21 mouse cellular contexts compared by ENCODE assay signal in genomic region chr2:103336000-103336399, GRCm38 (mm10). TPM values are rescaled to one million over a fixed set of nuclear protein-coding genes. Genes with fewer than 3 reads are reported as not detected.
"Had no signal": no experiment of that assay in that cellular context is flagged by ENCODE, and none has a peak within 500 bp of the region (broad histone marks: within the 10 kb centered on the region; RNA-seq: fewer than 3 reads in every experiment).

No protein-coding gene starts in this region.

- H3K27me3 ChIP-seq: lung, embryonic 15.5 days; midbrain, embryonic 13.5 days; midbrain, embryonic 15.5 days; neural tube, embryonic 12.5 days had no signal

- H3K9ac ChIP-seq: liver, postnatal 0 days; lung, embryonic 15.5 days; midbrain, embryonic 13.5 days; midbrain, embryonic 15.5 days; neural tube, embryonic 12.5 days had no signal

- H3K4me3 ChIP-seq: lung, embryonic 15.5 days; megakaryocyte, embryonic 14.5 days; midbrain, embryonic 13.5 days; midbrain, embryonic 15.5 days; neural tube, embryonic 12.5 days had no signal

- ATAC-seq: lung, postnatal 0 days; midbrain, embryonic 15.5 days had no signal

- H3K36me3 ChIP-seq: lung, embryonic 15.5 days; midbrain, embryonic 13.5 days; midbrain, embryonic 15.5 days; neural tube, embryonic 12.5 days had no signal

- H3K4me2 ChIP-seq: lung, embryonic 15.5 days; midbrain, embryonic 11.5 days; midbrain, embryonic 13.5 days; midbrain, embryonic 15.5 days; neural tube, embryonic 12.5 days had no signal

- H3K4me1 ChIP-seq: lung, embryonic 15.5 days; megakaryocyte, embryonic 14.5 days; midbrain, embryonic 13.5 days; midbrain, embryonic 15.5 days; neural tube, embryonic 12.5 days had no signal

- DNase-seq: liver, postnatal 0 days; lung, adult 2 months; lung, postnatal 14 days; lung, postnatal 36 days; right cerebral cortex, adult 18-20 months; right cerebral cortex, postnatal 25 days; right cerebral cortex, postnatal 4 days; spleen, adult 18-20 months; thymus, adult 18-20 months; thymus, postnatal 14 days; thymus, postnatal 36 days had no signal

- H3K27ac ChIP-seq: lung, embryonic 15.5 days; macrophage; midbrain, embryonic 13.5 days; midbrain, embryonic 15.5 days; neural tube, embryonic 12.5 days had no signal

- H3K9me3 ChIP-seq: lung, embryonic 15.5 days; megakaryocyte, embryonic 14.5 days; midbrain, embryonic 13.5 days; midbrain, embryonic 15.5 days; neural tube, embryonic 12.5 days had no signal

RNA-seq across cellular contexts. Expression of gene Ehf, which starts 32.9 kb away (rescaled TPM):
- total RNA-seq: megakaryocyte progenitor cell, adult 5-6 weeks had no signal
- polyA plus RNA-seq: midbrain, embryonic 11.5 days; neural tube, embryonic 12.5 days; neural tube, embryonic 14.5 days had no signal
